Mouse (Mus musculus) liver, embryonic 14.5 days (tissue): ENCODE results near the gene Maml2. TPM values are rescaled to one million over a fixed set of nuclear protein-coding genes. Genes with fewer than 3 reads are reported as not detected.

ENCODE experiments used
- ATAC-seq: fragments of 200-750 bp; cut with Nextera tagmentation; 2 replicates; pipeline ENCODE4 v1.8.0; 2017; ENCODE audit warnings: moderate number of reproducible peaks, mild to moderate bottlenecking, moderate library complexity; ENCODE audit not compliant: insufficient read depth
- DNase-seq, 3 experiments: peaks; one replicate each; pipeline ENCODE4 v3.0.0-alpha.2; 2012 to 2013; ENCODE audit warnings: low read depth in 3 of 3, low spot score in 3 of 3
- H3K27ac ChIP-seq: fragments of 300-500 bp; sonication (generic); 2 replicates; pipeline ENCODE4 v1.5.1; 2014; ENCODE audit warnings: moderate library complexity, mild to moderate bottlenecking, control low read depth, inconsistent platforms
- H3K27me3 ChIP-seq: fragments of 300-500 bp; sonication (generic); 2 replicates; pipeline ENCODE4 v1.6.1; 2014; ENCODE audit warnings: mild to moderate bottlenecking, low read length, moderate library complexity; ENCODE audit not compliant: control insufficient read depth, insufficient read depth
- H3K36me3 ChIP-seq: fragments of 300-500 bp; sonication (generic); replicated peaks from 2 replicates; pipeline ENCODE4 v1.6.1; 2014; ENCODE audit warnings: low read depth; ENCODE audit not compliant: control insufficient read depth, insufficient read depth
- H3K4me1 ChIP-seq, 2 experiments: fragments of 200-500 bp in 1 of 2; fragments of 300-500 bp in 1 of 2; sonication (generic) in 1 of 2; replicated peaks; 2 replicates each; pipeline ENCODE4 v1.6.1; 2012 to 2014; ENCODE audit warnings: antibody characterized with exemption in 1 of 2, inconsistent platforms in 1 of 2, low read length in 1 of 2; ENCODE audit not compliant: control insufficient read depth in 2 of 2, insufficient read depth in 2 of 2
- H3K4me2 ChIP-seq: fragments of 300-500 bp; sonication (generic); 2 replicates; pipeline ENCODE4 v1.6.1; 2014; ENCODE audit warnings: low read depth, mild to moderate bottlenecking, control low read depth, moderate library complexity
- H3K4me3 ChIP-seq, 2 experiments: fragments of 200-500 bp in 1 of 2; fragments of 300-500 bp in 1 of 2; sonication (generic) in 1 of 2; 2 replicates each; pipeline ENCODE4 v1.5.1; 2012 to 2014; ENCODE audit warnings: low read depth in 2 of 2, low read length in 2 of 2, mild to moderate bottlenecking in 2 of 2, control low read depth in 1 of 2, inconsistent platforms in 1 of 2, moderate library complexity in 1 of 2; ENCODE audit not compliant: insufficient read depth in 1 of 2
- H3K9ac ChIP-seq: fragments of 300-500 bp; sonication (generic); replicated peaks from 2 replicates; pipeline ENCODE4 v1.6.1; 2014; ENCODE audit warnings: mild to moderate bottlenecking, control low read depth, moderate library complexity
- H3K9me3 ChIP-seq: fragments of 300-500 bp; sonication (generic); 2 replicates; pipeline ENCODE4 v1.6.1; 2016; ENCODE audit warnings: low read length, mixed read lengths; ENCODE audit not compliant: control insufficient read depth
- CTCF ChIP-seq: IDR thresholded peaks from 2 replicates; pipeline ENCODE4 v1.5.1; 2016; ENCODE audit warnings: antibody characterized with exemption, low read depth, control low read depth
- EP300 ChIP-seq: IDR thresholded peaks from 2 replicates; pipeline ENCODE4 v1.6.1; 2016; ENCODE audit warnings: antibody characterized with exemption, low read depth
- WGBS: fragments of 180-500 bp; shearing (Covaris S2); extraction: QIAGEN DNeasy Blood & Tissue Kit; methylation state at CpG from one replicate; pipeline ENCODE4 v1.1.7; 2014; ENCODE audit not compliant: insufficient replicate concordance; 5-methylcytosine and 5-hydroxymethylcytosine counted together
- polyA plus RNA-seq, 2 experiments: library from polyadenylated mRNA; depleted of rRNA in 1 of 2; stranded (reverse) in 1 of 2; unstranded in 1 of 2; fragments of >200 nt; fragmentation: Nextera tagmentation in 1 of 2; extraction: Ambion mirVana in 1 of 2; gene quantifications; 2 replicates each; pipeline versions ENCODE4 v1.2.1 to v1.2.3; 2012 to 2014

The Maml2 gene
- polyA plus RNA-seq, 2 experiments, result 0.65 to 0.66 TPM

- DNase-seq (no peak), ATAC-seq (no peak)
- Histone ChIP-seq H3K36me3 (no peaks in the 10 kb centered on the region), H3K9me3 (no peaks in the 10 kb centered on the region), H3K4me1 (0 out of 4 replicates have a peak, but pooled peaks cover 0 to 3% of the 10 kb centered on the region in 2 experiments), H3K27ac (no peak overlapping the region), H3K4me2 (no peak overlapping the region), H3K27me3 (no peaks in the 10 kb centered on the region), H3K4me3 (no peak overlapping the region), H3K9ac (no peak overlapping the region)
- WGBS, result 58% methylated on average over 8 of the region's 8 CpGs
- TF ChIP-seq EP300, result no peak
- no peak for TF ChIP-seq CTCF
These were observed 354.7 kb downstream of the Maml2 start for GRCm38 (mm10) chr9:13652389-13652877.

GRCm38 (mm10) chr9:13652917-13653316 is 355.2 kb downstream of the Maml2 start:
- DNase-seq, result peak in 1 of 3 experiments; percentile 14
- no peak overlapping the region for H3K27ac ChIP-seq
- H3K27me3 ChIP-seq, result no peaks in the 10 kb centered on the region
- no peak for ATAC-seq
- 0 out of 4 replicates have a peak, but pooled peaks cover 0 to 3% of the 10 kb centered on the region in 2 experiments for H3K4me1 ChIP-seq
- no peak for TF ChIP-seq EP300
- peak; percentile 21; the same call in 1 of the 2 replicates for TF ChIP-seq CTCF
- H3K9ac ChIP-seq, result no peak overlapping the region
- H3K4me2 ChIP-seq, result no peak overlapping the region
- no peak overlapping the region for H3K4me3 ChIP-seq
- H3K9me3 ChIP-seq, result no peaks in the 10 kb centered on the region
- H3K36me3 ChIP-seq, result no peaks in the 10 kb centered on the region
- 28% methylated on average over 3 of the region's 3 CpGs for WGBS

- H3K27me3 ChIP-seq, result no peaks in the 10 kb centered on the region
- 5% methylated on average over 12 of the region's 12 CpGs for WGBS
- H3K27ac ChIP-seq, result no peak overlapping the region
- 0 out of 4 replicates have a peak, but pooled peaks cover 0 to 3% of the 10 kb centered on the region in 2 experiments for H3K4me1 ChIP-seq
- peak overlapping the region; percentile 25 for H3K4me2 ChIP-seq
- H3K4me3 ChIP-seq, result peak overlapping the region in 1 of 2 experiments; percentile 21; a peak in 2 of 4 replicates
- ATAC-seq (no peak), DNase-seq (no peak)
- H3K9me3 ChIP-seq, result no peaks in the 10 kb centered on the region
- no peak for TF ChIP-seq CTCF
- no peak for TF ChIP-seq EP300
- no peak overlapping the region for H3K9ac ChIP-seq
- no peaks in the 10 kb centered on the region for H3K36me3 ChIP-seq
These were observed 364.2 kb downstream of the Maml2 start for GRCm38 (mm10) chr9:13661768-13662623.

GRCm38 (mm10) chr9:13665487-13665969 is 367.8 kb downstream of the Maml2 start:
- no peak overlapping the region for H3K27ac ChIP-seq
- H3K9ac ChIP-seq, result no peak overlapping the region
- no peaks in the 10 kb centered on the region for H3K36me3 ChIP-seq
- TF ChIP-seq EP300, result no peak
- no peak for TF ChIP-seq CTCF
- H3K27me3 ChIP-seq, result no peaks in the 10 kb centered on the region
- 48% methylated on average over 2 of the region's 2 CpGs for WGBS
- H3K4me3 ChIP-seq, result no peak overlapping the region
- no peak for ATAC-seq
- H3K4me1 ChIP-seq, result 0 out of 4 replicates have a peak, but pooled peaks cover 0 to 3% of the 10 kb centered on the region in 2 experiments
- no peak for DNase-seq
- H3K4me2 ChIP-seq, result no peak overlapping the region
- no peaks in the 10 kb centered on the region for H3K9me3 ChIP-seq

- no peaks in the 10 kb centered on the region for H3K9me3 ChIP-seq
- H3K4me2 ChIP-seq, result no peak overlapping the region
- WGBS, result 66% methylated on average over 1 of the region's 1 CpGs
- DNase-seq, result no peak
- TF ChIP-seq CTCF, result no peak
- no peak for TF ChIP-seq EP300
- no peak overlapping the region for H3K4me3 ChIP-seq
- no peak overlapping the region for H3K27ac ChIP-seq
- no peaks in the 10 kb centered on the region for H3K27me3 ChIP-seq
- no peaks in the 10 kb centered on the region for H3K36me3 ChIP-seq
- no peak for ATAC-seq
- no peaks in the 10 kb centered on the region for H3K4me1 ChIP-seq
- no peak overlapping the region for H3K9ac ChIP-seq
These were observed 370.2 kb downstream of the Maml2 start for GRCm38 (mm10) chr9:13667955-13668354.
